Mouse (Mus musculus): ENCODE results near the gene Krt42. TPM values are rescaled to one million over a fixed set of nuclear protein-coding genes. Genes with fewer than 3 reads are reported as not detected.
"Not testable (repeated sequence)": the region's sequence is repeated elsewhere in the genome, so short reads cannot be mapped to it uniquely, and the experiment has no call there.

Gene Krt42
- polyA plus RNA-seq (2015; fragmentation: Nextera tagmentation; extraction: Ambion mirVana): 0.20 and 0.25 TPM in 2 replicates

- ATAC-seq (ENCODE audit: insufficient number of reproducible peaks, insufficient read depth, low FRiP score, low TSS enrichment, low read depth): no peak
- WGBS: 68% methylated on average over 7 of the region's 7 CpGs
- no peaks in the 10 kb centered on the region for H3K27me3 ChIP-seq
- H3K9me3 ChIP-seq: no peaks in the 10 kb centered on the region
- no peak within 1 kb of the TSS for H3K9ac ChIP-seq
- no peak within 1 kb of the TSS for H3K27ac ChIP-seq
- no peak within 1 kb of the TSS for H3K4me2 ChIP-seq
- no peak within 1 kb of the TSS for H3K4me3 ChIP-seq
- H3K36me3 ChIP-seq: no peaks in the 10 kb centered on the region
- no peaks in the 10 kb centered on the region; the same call in 1 of the 2 replicates for H3K4me1 ChIP-seq
Observed at GRCm38 (mm10) chr11:100269821-100270332, at the start of gene Krt42. Gene Krt42, minus strand, starts transcription at chr11:100269871.

DNA sequence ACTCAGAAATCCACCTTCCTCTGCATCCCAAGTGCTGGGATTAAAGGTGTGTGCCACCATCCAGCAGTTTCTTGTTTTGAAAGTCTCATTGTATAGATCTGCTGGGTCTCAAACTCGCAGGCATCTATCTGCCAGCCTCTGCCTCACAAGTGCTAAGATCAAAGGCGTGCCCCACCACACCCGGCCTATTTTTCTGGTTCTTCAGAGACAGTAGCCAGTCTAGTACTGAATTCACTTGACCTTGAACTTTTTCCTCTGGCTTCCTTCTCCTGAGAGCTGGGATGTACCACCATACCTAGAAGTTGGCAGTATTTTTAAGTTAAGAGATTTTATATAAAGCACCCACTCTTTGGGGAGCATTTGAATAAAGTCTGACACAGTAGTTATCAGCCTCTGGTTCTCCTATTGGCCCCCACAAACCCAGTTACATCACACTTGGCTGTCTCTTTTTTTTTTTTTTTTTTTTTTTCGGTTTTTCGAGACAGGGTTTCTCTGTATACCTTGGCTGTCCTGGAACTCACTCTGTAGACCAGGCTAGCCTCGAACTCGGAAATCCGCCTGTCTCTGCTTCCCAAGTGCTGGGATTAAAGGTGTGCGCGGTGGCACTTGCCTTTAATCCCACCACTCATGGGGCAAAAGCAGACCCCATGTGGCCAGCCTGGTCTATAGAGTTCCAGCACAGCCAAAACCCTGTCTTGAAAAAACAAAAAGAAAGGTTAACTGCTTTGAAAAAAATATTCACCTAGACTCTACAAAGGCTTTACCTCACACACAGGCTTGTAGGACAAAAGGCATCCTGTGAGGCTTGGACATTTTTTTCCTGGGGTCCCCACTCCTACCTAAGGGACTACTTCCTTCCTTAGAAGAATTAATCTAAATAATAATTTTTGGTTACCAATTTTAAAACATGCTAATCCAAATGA is 49.1 kb upstream of the Krt42 start:
- H3K9me3 ChIP-seq: no peaks in the 10 kb centered on the region
- no peaks in the 10 kb centered on the region for H3K27me3 ChIP-seq
- H3K36me3 ChIP-seq: peaks cover 19% of the 10 kb centered on the region
- H3K9ac ChIP-seq: 0 out of 2 replicates have a peak overlapping the region, but pooled peaks have one; percentile 41
- no peak for ATAC-seq (ENCODE audit: insufficient number of reproducible peaks, insufficient read depth, low FRiP score, low TSS enrichment, low read depth)
- H3K4me1 ChIP-seq: peaks cover 4% of the 10 kb centered on the region
- peak overlapping the region; percentile 58 for H3K4me2 ChIP-seq
- peak overlapping the region; percentile 65 for H3K4me3 ChIP-seq
- 85% methylated on average over 10 of the region's 10 CpGs for WGBS
- H3K27ac ChIP-seq: peak overlapping the region; percentile 49

DNA sequence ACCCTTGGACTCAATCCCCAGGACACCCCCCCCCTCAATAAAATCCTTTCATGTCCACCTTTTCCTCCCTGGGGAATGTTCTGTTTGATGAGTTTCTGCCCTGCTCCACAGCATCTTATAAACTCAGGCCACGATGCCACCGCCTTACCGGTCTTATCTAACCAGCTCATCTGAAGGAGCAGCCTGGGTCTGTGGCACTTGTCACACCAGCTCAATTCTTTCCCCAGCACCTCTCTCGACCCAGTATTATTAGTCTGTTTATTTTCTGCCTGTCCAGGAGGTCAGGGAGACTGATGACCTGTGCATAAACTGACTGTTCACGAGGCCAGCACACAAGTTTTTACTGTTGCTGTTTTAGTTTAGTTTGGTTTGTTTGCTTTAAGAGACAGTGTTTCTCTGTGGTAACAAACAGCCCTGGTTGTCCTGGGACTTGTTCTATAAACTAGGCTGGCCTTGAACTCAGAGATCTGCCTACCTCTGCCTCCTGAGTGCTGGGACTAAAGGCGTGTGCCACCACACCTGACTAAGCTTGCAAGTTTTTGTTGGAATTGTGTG is 48.2 kb upstream of the Krt42 start:
- peaks cover 4% of the 10 kb centered on the region for H3K4me1 ChIP-seq
- H3K36me3 ChIP-seq: peaks cover 19% of the 10 kb centered on the region
- H3K4me2 ChIP-seq: no peak overlapping the region
- no peak overlapping the region for H3K9ac ChIP-seq
- no peaks in the 10 kb centered on the region for H3K9me3 ChIP-seq
- H3K27me3 ChIP-seq: no peaks in the 10 kb centered on the region
- no peak overlapping the region for H3K4me3 ChIP-seq
- H3K27ac ChIP-seq: no peak overlapping the region
- 69% methylated on average over 6 of the region's 6 CpGs for WGBS
- no peak for ATAC-seq (ENCODE audit: insufficient number of reproducible peaks, insufficient read depth, low FRiP score, low TSS enrichment, low read depth)

- 88% methylated on average over 5 of the region's 5 CpGs for WGBS
- Histone ChIP-seq H3K36me3 (no peaks in the 10 kb centered on the region), H3K9me3 (no peaks in the 10 kb centered on the region), H3K27ac (no peak overlapping the region), H3K4me2 (no peak overlapping the region), H3K4me1 (no peaks in the 10 kb centered on the region), H3K27me3 (no peaks in the 10 kb centered on the region), H3K9ac (no peak overlapping the region), H3K4me3 (no peak overlapping the region)
- ATAC-seq (ENCODE audit: insufficient number of reproducible peaks, insufficient read depth, low FRiP score, low TSS enrichment, low read depth): no peak
Observed at GRCm38 (mm10) chr11:100315439-100315838, 45.8 kb upstream of the Krt42 start.

DNA sequence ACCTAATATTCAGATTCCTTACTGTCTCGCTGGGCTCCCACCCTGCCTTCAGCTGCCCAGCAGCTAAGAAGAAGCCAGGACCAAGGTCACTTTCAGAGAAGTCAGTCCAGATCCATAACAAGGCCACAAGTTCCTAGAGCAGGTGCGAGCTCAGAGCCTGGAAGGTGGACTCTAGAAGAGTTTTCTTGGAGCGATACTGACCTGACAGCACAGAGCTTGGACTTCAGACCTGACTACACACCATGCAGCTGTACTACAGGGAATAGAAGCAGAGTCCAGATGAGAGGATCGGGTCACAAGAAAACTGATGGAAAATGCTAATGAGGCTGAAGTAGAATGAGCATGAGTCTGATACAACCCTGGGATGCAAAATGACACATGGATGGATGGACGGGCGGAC is 43.8 kb upstream of the Krt42 start:
- Histone ChIP-seq H3K4me2 (no peak overlapping the region), H3K4me1 (no peaks in the 10 kb centered on the region), H3K36me3 (no peaks in the 10 kb centered on the region), H3K27me3 (no peaks in the 10 kb centered on the region), H3K27ac (no peak overlapping the region), H3K9ac (no peak overlapping the region), H3K9me3 (no peaks in the 10 kb centered on the region), H3K4me3 (no peak overlapping the region)
- WGBS: 95% methylated on average over 6 of the region's 6 CpGs
- no peak for ATAC-seq (ENCODE audit: insufficient number of reproducible peaks, insufficient read depth, low FRiP score, low TSS enrichment, low read depth)

GRCm38 (mm10) chr11:100312096-100312679 is 42.5 kb upstream of the Krt42 start:
- Histone ChIP-seq H3K27ac (no peak overlapping the region), H3K4me2 (no peak overlapping the region), H3K36me3 (no peaks in the 10 kb centered on the region), H3K4me1 (no peaks in the 10 kb centered on the region), H3K27me3 (no peaks in the 10 kb centered on the region), H3K4me3 (no peak overlapping the region), H3K9me3 (no peaks in the 10 kb centered on the region), H3K9ac (no peak overlapping the region)
- ATAC-seq (ENCODE audit: insufficient number of reproducible peaks, insufficient read depth, low FRiP score, low TSS enrichment, low read depth): no peak
- WGBS: 43% methylated on average over 5 of the region's 5 CpGs

- ATAC-seq (ENCODE audit: insufficient number of reproducible peaks, insufficient read depth, low FRiP score, low TSS enrichment, low read depth): no peak
- no peaks in the 10 kb centered on the region for H3K27me3 ChIP-seq
- no peaks in the 10 kb centered on the region for H3K9me3 ChIP-seq
- H3K4me3 ChIP-seq: no peak overlapping the region
- no peaks in the 10 kb centered on the region for H3K36me3 ChIP-seq
- no peak overlapping the region for H3K4me2 ChIP-seq
- H3K9ac ChIP-seq: no peak overlapping the region
- H3K4me1 ChIP-seq: no peaks in the 10 kb centered on the region
- WGBS: 79% methylated on average over 1 of the region's 1 CpGs
- no peak overlapping the region for H3K27ac ChIP-seq
Observed at GRCm38 (mm10) chr11:100311656-100312055, 42.0 kb upstream of the Krt42 start.

DNA sequence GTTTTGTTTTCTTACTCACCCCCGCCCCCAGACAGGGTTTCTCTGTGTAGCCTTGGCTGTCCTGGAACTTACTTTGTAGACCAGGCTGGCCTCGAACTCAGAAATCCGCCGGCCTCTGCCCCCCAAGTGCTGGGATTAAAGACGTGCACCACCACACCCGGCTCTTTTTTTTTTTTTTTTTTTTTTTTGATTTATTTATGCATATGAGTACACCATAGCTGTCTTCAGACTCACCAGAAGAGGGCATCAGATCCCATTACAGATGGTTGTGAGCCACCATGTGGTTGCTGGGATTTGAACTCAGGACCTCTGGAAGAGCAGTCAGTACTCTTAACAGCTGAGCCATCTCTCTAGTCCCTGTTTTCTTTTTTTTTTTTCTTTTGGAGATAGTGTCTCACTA is 39.0 kb upstream of the Krt42 start:
- not testable (repeated sequence) for H3K27me3 ChIP-seq; H3K36me3 ChIP-seq; H3K4me3 ChIP-seq; H3K4me2 ChIP-seq; H3K9me3 ChIP-seq; ATAC-seq (ENCODE audit: insufficient number of reproducible peaks, insufficient read depth, low FRiP score, low TSS enrichment, low read depth); H3K9ac ChIP-seq; H3K27ac ChIP-seq; H3K4me1 ChIP-seq
- 98% methylated on average over 6 of the region's 6 CpGs for WGBS

DNA sequence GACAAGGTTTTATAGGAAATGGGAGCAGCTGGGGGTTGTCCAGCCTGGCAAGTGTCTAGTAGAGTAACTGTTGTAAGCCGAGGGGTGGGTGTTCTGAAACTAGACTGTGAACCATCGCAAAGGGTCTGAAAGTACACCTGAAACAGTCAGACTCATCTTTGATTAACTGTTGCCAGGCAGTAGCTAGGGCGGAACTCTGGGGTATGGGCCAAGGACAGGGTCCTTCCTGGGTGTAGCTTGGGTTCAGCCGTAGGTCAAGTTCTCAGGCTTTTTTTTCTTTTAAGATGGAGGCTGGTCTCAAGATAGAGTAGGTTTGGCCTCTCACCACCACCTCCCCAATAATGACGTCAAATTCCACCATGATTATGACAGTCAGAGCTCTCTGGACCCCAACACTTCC is 38.2 kb upstream of the Krt42 start:
- H3K4me2 ChIP-seq: no peak overlapping the region
- H3K27me3 ChIP-seq: no peaks in the 10 kb centered on the region
- H3K9me3 ChIP-seq: no peaks in the 10 kb centered on the region
- H3K4me1 ChIP-seq: no peaks in the 10 kb centered on the region
- no peak for ATAC-seq (ENCODE audit: insufficient number of reproducible peaks, insufficient read depth, low FRiP score, low TSS enrichment, low read depth)
- no peak overlapping the region for H3K4me3 ChIP-seq
- no peaks in the 10 kb centered on the region for H3K36me3 ChIP-seq
- 90% methylated on average over 5 of the region's 5 CpGs for WGBS
- no peak overlapping the region for H3K27ac ChIP-seq
- H3K9ac ChIP-seq: no peak overlapping the region

DNA sequence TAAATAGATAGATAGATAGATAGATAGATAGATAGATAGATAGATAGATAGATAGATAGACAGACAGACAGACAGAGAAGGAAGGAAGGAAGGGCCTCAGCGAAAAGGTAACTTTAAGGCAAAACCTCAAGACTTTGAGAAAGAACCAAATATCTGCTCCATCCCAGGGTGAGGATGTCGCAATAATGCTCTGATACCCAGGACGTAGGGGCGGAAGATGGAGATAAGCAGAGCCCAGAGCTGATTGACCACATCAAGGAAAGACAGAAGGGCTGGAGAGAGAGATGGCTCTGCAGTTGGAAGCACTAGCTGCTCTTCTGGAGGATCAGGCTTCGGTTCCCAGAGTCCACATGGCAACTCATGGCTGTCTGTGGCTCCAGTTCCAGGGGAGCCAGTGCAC is 31.6 kb upstream of the Krt42 start:
- Histone ChIP-seq H3K36me3 (no peaks in the 10 kb centered on the region), H3K9me3 (no peaks in the 10 kb centered on the region), H3K9ac (no peak overlapping the region), H3K4me2 (no peak overlapping the region), H3K27me3 (no peaks in the 10 kb centered on the region), H3K4me1 (peaks cover 6% of the 10 kb centered on the region), H3K27ac (no peak overlapping the region), H3K4me3 (no peak overlapping the region)
- WGBS: 84% methylated on average over 5 of the region's 5 CpGs
- ATAC-seq (ENCODE audit: insufficient number of reproducible peaks, insufficient read depth, low FRiP score, low TSS enrichment, low read depth): no peak

GRCm38 (mm10) chr11:100300293-100300692 is 30.6 kb upstream of the Krt42 start:
- Histone ChIP-seq H3K9me3 (no peaks in the 10 kb centered on the region), H3K4me1 (peaks cover 6% of the 10 kb centered on the region), H3K36me3 (no peaks in the 10 kb centered on the region), H3K4me3 (no peak overlapping the region), H3K27me3 (no peaks in the 10 kb centered on the region), H3K4me2 (no peak overlapping the region), H3K9ac (no peak overlapping the region), H3K27ac (no peak overlapping the region)
- no peak for ATAC-seq (ENCODE audit: insufficient number of reproducible peaks, insufficient read depth, low FRiP score, low TSS enrichment, low read depth)
- WGBS: 6% methylated on average over 5 of the region's 5 CpGs
